Mouse (Mus musculus): ENCODE data around the gene Cmtm5. TPM values are rescaled to one million over a fixed set of nuclear protein-coding genes. Genes with fewer than 3 reads are reported as not detected.
"Not testable (repeated sequence)": the region's sequence is repeated elsewhere in the genome, so short reads cannot be mapped to it uniquely, and the experiment has no call there.

The Cmtm5 gene
- total and polyA plus RNA-seq, 2 experiments from 2014 or later, result 0.34 to 8.1 TPM

DNA sequence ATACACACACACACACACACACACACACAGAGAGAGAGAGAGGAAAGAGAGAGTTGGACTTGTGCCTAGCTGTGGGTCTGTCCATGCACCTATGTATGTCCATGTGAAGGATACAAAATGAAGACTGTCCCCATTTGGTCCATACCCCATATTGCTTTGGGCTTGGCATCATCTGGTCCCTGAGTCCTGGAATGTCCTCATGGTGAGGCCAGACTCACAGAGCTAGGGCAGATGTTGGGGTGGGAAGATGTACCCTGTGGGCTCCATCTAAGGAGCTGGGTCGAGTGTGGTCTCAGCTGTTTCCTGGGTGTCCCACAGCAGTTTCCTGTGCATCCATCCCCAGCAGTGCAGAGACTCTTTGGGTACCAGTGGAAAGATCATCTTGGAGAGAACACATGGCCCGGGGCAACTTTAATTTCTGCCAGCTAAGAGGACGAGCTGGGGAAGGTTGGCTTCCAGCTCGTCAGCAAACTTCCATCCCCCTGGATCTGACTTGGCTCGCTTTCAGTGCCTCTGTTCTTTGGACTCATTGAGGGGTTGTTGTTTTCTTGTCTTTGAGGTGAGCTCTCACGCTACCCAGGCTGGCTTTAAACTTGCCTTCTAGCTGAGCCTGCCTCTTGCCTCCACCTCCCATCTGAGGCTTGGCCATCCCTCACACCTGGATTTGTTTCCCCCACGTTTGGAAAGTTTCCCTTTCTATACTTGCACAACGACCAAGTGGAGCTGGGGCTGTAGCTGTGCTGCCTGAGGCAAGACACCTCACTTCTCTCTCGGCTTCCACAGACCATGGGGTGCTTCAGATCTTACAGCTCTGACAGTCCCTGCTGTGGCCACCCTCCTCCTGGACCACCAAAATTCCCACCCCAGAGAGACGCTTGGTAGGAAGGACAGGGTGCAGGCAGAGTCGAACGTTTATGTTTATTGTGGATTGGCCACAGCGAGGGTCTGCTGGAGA, 5.2 kb downstream of the Cmtm5 start:
- 50% methylated on average over 13 of the region's 13 CpGs for WGBS
- Histone ChIP-seq H3K27ac (ENCODE audit: low read depth) (peak overlapping the region; percentile 72), H3K36me3 (replicated peaks; ENCODE audit: control insufficient read depth, insufficient read depth, low read length) (peaks cover 60% of the 10 kb centered on the region), H3K4me2 (ENCODE audit: low read depth, low read length) (no peak overlapping the region), H3K27me3 (ENCODE audit: control insufficient read depth, insufficient read depth, low read length) (no peaks in the 10 kb centered on the region), H3K4me3 (ENCODE audit: low read depth, low read length) (no peak overlapping the region), H3K9ac (replicated peaks; ENCODE audit: low read depth, low read length) (no peak overlapping the region), H3K4me1 (ENCODE audit: control insufficient read depth, insufficient read depth) (no peaks in the 10 kb centered on the region), H3K9me3 (replicated peaks; ENCODE audit: control insufficient read depth, low read length) (no peaks in the 10 kb centered on the region)
- no peak for ATAC-seq (ENCODE audit: insufficient read depth, low read depth)
- peak; percentile 17 for DNase-seq (ENCODE audit: low spot score)
- no peak for TF ChIP-seq CTCF (IDR thresholded peaks at IDR 0.05; ENCODE audit: low read depth)
- no peak for TF ChIP-seq EP300 (IDR thresholded peaks at IDR 0.05; ENCODE audit: low read depth)

DNA sequence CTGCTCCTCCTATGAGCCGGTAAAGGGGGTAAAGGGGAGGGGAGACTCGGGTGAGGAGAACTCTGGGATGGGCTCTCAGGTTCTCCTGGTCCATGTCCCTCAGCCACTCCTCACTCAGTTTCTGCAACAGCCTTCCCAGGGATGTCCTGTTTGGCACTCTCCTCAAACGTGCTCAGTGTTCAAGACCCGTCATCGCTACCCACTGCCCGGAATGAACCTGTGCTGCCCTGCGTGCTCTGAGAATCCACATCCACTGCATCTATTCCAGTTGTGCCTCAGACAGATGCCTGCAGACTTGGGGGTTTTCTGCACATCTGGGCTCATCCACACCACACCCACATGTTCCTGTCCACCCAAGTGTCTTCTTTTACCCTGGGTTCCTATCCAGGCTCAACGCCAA, 6.4 kb downstream of the Cmtm5 start:
- Histone ChIP-seq H3K4me2 (ENCODE audit: low read depth, low read length) (no peak overlapping the region), H3K9me3 (replicated peaks; ENCODE audit: control insufficient read depth, low read length) (no peaks in the 10 kb centered on the region), H3K4me3 (ENCODE audit: low read depth, low read length) (no peak overlapping the region), H3K27me3 (ENCODE audit: control insufficient read depth, insufficient read depth, low read length) (no peaks in the 10 kb centered on the region), H3K4me1 (ENCODE audit: control insufficient read depth, insufficient read depth) (no peaks in the 10 kb centered on the region), H3K27ac (ENCODE audit: low read depth) (peak overlapping the region; percentile 22; the same call in 1 of the 2 replicates), H3K9ac (replicated peaks; ENCODE audit: low read depth, low read length) (no peak overlapping the region), H3K36me3 (replicated peaks; ENCODE audit: control insufficient read depth, insufficient read depth, low read length) (peaks cover 72% of the 10 kb centered on the region)
- ATAC-seq (ENCODE audit: insufficient read depth, low read depth), result no peak
- 66% methylated on average over 8 of the region's 8 CpGs for WGBS
- peak; percentile 5 for DNase-seq (ENCODE audit: low spot score)
- TF ChIP-seq CTCF (IDR thresholded peaks at IDR 0.05; ENCODE audit: low read depth) (no peak), EP300 (IDR thresholded peaks at IDR 0.05; ENCODE audit: low read depth) (no peak)

DNA sequence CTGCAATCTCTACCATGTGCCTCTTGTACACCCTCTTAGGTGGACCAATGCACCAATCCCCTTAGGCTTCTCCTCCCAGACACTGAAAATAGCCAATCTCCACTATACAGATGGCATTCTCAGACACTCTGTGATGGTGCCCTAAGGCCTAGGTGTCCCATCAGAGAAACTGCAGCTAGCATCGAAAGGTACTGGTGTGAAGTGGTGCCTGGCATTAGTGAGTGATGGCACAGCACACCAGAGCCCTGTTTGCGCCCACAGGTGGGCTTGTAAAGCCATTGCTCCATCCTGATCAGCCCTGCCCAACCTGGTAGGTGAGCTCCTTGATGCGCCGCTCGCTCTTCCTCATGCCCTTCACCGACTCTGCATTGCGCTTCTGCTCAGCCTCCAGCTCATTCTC, 7.9 kb downstream of the Cmtm5 start:
- no peak for TF ChIP-seq CTCF (IDR thresholded peaks at IDR 0.05; ENCODE audit: low read depth)
- TF ChIP-seq EP300 (IDR thresholded peaks at IDR 0.05; ENCODE audit: low read depth), result no peak
- 96% methylated on average over 7 of the region's 7 CpGs for WGBS
- Histone ChIP-seq H3K9me3 (replicated peaks; ENCODE audit: control insufficient read depth, low read length) (no peaks in the 10 kb centered on the region), H3K27ac (ENCODE audit: low read depth) (peak overlapping the region; percentile 22), H3K4me1 (ENCODE audit: control insufficient read depth, insufficient read depth) (no peaks in the 10 kb centered on the region), H3K27me3 (ENCODE audit: control insufficient read depth, insufficient read depth, low read length) (no peaks in the 10 kb centered on the region), H3K36me3 (replicated peaks; ENCODE audit: control insufficient read depth, insufficient read depth, low read length) (peaks cover 87% of the 10 kb centered on the region), H3K4me2 (ENCODE audit: low read depth, low read length) (no peak overlapping the region), H3K4me3 (ENCODE audit: low read depth, low read length) (no peak overlapping the region), H3K9ac (replicated peaks; ENCODE audit: low read depth, low read length) (no peak overlapping the region)
- DNase-seq (ENCODE audit: low spot score) (peak; percentile 5), ATAC-seq (ENCODE audit: insufficient read depth, low read depth) (no peak)

DNA sequence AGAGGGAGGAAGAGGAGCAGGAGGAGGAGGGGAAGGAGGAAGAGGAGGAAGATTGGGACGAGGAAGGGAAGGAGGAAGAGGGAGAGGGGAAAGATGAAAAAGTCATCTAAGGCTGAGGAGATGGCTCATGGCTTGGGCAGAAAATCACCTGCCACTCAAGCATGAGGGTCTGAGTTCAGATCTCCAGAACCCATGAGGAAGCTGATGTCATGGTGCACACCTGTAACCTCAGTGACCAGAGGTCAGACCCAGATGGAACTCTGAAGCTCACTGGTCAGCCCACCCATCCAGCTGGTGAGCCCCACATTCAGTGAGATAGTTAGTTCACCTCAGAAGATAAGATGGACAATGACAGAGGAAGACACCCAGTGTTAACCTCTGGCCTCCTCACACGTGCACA, 8.9 kb downstream of the Cmtm5 start:
- H3K4me3 ChIP-seq (ENCODE audit: low read depth, low read length), result no peak overlapping the region
- H3K27ac ChIP-seq (ENCODE audit: low read depth), result peak overlapping the region; percentile 16; the same call in 1 of the 2 replicates
- peaks cover 96% of the 10 kb centered on the region for H3K36me3 ChIP-seq (replicated peaks; ENCODE audit: control insufficient read depth, insufficient read depth, low read length)
- ATAC-seq (ENCODE audit: insufficient read depth, low read depth) (no peak), DNase-seq (ENCODE audit: low spot score) (peak; percentile 6)
- WGBS, result 51% methylated on average over 2 of the region's 2 CpGs
- no peaks in the 10 kb centered on the region for H3K9me3 ChIP-seq (replicated peaks; ENCODE audit: control insufficient read depth, low read length)
- no peak overlapping the region for H3K9ac ChIP-seq (replicated peaks; ENCODE audit: low read depth, low read length)
- no peak overlapping the region for H3K4me2 ChIP-seq (ENCODE audit: low read depth, low read length)
- TF ChIP-seq EP300 (IDR thresholded peaks at IDR 0.05; ENCODE audit: low read depth) (no peak), CTCF (IDR thresholded peaks at IDR 0.05; ENCODE audit: low read depth) (no peak)
- H3K4me1 ChIP-seq (ENCODE audit: control insufficient read depth, insufficient read depth), result no peaks in the 10 kb centered on the region
- H3K27me3 ChIP-seq (ENCODE audit: control insufficient read depth, insufficient read depth, low read length), result no peaks in the 10 kb centered on the region

DNA sequence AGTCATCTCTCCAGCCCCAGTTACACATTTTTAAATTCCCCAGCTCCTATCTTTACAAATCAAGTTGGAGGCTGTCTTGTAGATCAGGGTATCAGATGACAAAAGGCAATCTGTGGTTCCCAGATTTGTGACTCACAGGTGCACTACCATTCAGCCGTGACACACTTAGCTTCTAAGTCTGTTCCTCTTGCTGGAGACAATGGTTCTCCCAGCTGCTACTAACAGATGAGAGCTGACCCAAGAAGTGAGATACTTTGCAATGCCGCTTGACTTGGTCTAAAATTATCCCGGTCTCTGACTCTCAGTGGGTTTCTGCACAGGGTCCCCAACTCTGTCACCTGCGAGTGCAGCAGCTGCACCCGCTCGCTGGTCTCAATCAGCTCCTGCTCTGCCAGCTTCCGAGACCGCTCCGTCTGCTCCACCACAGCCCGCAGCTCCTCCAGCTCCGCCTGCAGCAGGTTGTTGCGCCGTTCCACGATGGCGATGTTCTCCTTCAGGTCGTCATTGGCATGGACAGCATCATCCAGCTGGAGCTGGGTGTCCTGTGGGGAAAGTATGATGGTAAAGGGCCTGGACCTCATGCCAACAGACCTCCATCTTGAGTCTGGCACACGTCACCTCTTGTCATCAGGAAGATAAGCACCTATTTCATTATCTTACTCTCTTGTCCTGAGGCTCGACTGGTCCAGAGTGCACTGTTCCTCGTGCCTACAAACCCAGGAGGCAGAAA, 10.1 kb downstream of the Cmtm5 start:
- Histone ChIP-seq H3K36me3 (replicated peaks; ENCODE audit: control insufficient read depth, insufficient read depth, low read length) (peaks cover 97% of the 10 kb centered on the region), H3K4me3 (ENCODE audit: low read depth, low read length) (no peak overlapping the region), H3K27ac (ENCODE audit: low read depth) (peak overlapping the region; percentile 46; the same call in 1 of the 2 replicates), H3K9ac (replicated peaks; ENCODE audit: low read depth, low read length) (no peak overlapping the region), H3K4me2 (ENCODE audit: low read depth, low read length) (no peak overlapping the region), H3K9me3 (replicated peaks; ENCODE audit: control insufficient read depth, low read length) (no peaks in the 10 kb centered on the region), H3K27me3 (ENCODE audit: control insufficient read depth, insufficient read depth, low read length) (no peaks in the 10 kb centered on the region), H3K4me1 (ENCODE audit: control insufficient read depth, insufficient read depth) (no peaks in the 10 kb centered on the region)
- no peak for TF ChIP-seq EP300 (IDR thresholded peaks at IDR 0.05; ENCODE audit: low read depth)
- TF ChIP-seq CTCF (IDR thresholded peaks at IDR 0.05; ENCODE audit: low read depth), result no peak
- WGBS, result 37% methylated on average over 19 of the region's 19 CpGs
- DNase-seq (ENCODE audit: low spot score) (no peak), ATAC-seq (ENCODE audit: insufficient read depth, low read depth) (no peak)

DNA sequence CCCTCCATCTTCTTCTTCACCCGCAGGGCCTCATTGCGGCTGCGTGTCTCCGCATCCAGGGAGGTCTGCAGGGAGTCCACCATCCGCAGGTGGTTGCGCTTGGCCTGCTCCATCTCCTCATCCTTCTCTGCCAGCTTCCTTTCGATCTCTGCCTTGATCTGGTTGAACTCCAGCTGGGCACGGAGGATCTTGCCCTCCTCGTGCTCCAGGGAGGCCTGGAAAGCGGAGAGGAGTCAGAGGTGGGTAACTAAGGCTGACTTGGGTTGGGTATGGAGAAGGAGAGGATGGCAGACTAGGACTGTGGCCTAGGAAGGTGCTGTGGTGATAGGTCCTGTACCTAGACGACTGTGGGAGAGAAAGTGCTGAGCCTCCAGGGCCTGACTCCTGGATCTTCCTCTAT, 10.9 kb downstream of the Cmtm5 start:
- not testable (repeated sequence) for H3K4me1 ChIP-seq (ENCODE audit: control insufficient read depth, insufficient read depth); H3K9me3 ChIP-seq (replicated peaks; ENCODE audit: control insufficient read depth, low read length); H3K27ac ChIP-seq (ENCODE audit: low read depth); DNase-seq (ENCODE audit: low spot score); H3K9ac ChIP-seq (replicated peaks; ENCODE audit: low read depth, low read length); H3K4me2 ChIP-seq (ENCODE audit: low read depth, low read length); H3K4me3 ChIP-seq (ENCODE audit: low read depth, low read length); ATAC-seq (ENCODE audit: insufficient read depth, low read depth); H3K27me3 ChIP-seq (ENCODE audit: control insufficient read depth, insufficient read depth, low read length)
- WGBS, result 79% methylated on average over 10 of the region's 11 CpGs
- H3K36me3 ChIP-seq (replicated peaks; ENCODE audit: control insufficient read depth, insufficient read depth, low read length), result peaks cover 97% of the 10 kb centered on the region
